ENCODE assay signal across 24 mouse cellular contexts in genomic region chrX:70466897-70467296, GRCm38 (mm10).
"Had no signal": no experiment of that assay in that cellular context is flagged by ENCODE, and none has a peak within 500 bp of the region (broad histone marks: within the 10 kb centered on the region; RNA-seq: fewer than 3 reads in every experiment).

No protein-coding gene starts in this region.

- H3K9ac ChIP-seq: heart, embryonic 12.5 days; hindbrain, embryonic 12.5 days; hindbrain, embryonic 14.5 days; limb, embryonic 12.5 days; liver, embryonic 14.5 days had no signal

- DNase-seq: gastrocnemius, adult 2 months; gastrocnemius, postnatal 10 days; gastrocnemius, postnatal 25 days; heart, adult 18-20 months; heart, postnatal 10 days; heart, postnatal 4 days; kidney, adult 18-20 months; kidney, adult 8-10 months; kidney, postnatal 10 days; kidney, postnatal 25 days; kidney, postnatal 4 days had no signal

- H3K27me3 ChIP-seq: heart, embryonic 12.5 days; hindbrain, embryonic 12.5 days; limb, embryonic 12.5 days had no signal

- ATAC-seq: hindbrain, embryonic 16.5 days; inflammation-experienced regulatory T-cells, adult 6 months; intestine, postnatal 0 days had no signal

- H3K4me2 ChIP-seq: heart, embryonic 12.5 days; hindbrain, embryonic 12.5 days; hindbrain, embryonic 14.5 days; limb, embryonic 12.5 days had no signal

- H3K4me1 ChIP-seq: heart, embryonic 10.5 days; heart, embryonic 12.5 days; hindbrain, embryonic 10.5 days; hindbrain, embryonic 12.5 days; limb, embryonic 10.5 days; limb, embryonic 12.5 days had no signal

- H3K9me3 ChIP-seq: heart, embryonic 10.5 days; heart, embryonic 12.5 days; hindbrain, embryonic 10.5 days; hindbrain, embryonic 12.5 days; limb, embryonic 10.5 days; limb, embryonic 12.5 days had no signal

- H3K4me3 ChIP-seq: gastrocnemius, adult 2 months; heart, embryonic 10.5 days; heart, embryonic 12.5 days; hindbrain, embryonic 10.5 days; hindbrain, embryonic 12.5 days; layer of hippocampus, adult 2 months; left cerebral cortex, adult 2 months; limb, embryonic 10.5 days; limb, embryonic 12.5 days had no signal

- H3K27ac ChIP-seq: gastrocnemius, adult 2 months; heart, embryonic 10.5 days; hindbrain, embryonic 10.5 days; hindbrain, embryonic 12.5 days; hindbrain, embryonic 14.5 days; layer of hippocampus, adult 2 months; left cerebral cortex, adult 2 months; limb, embryonic 10.5 days; limb, embryonic 12.5 days; liver, embryonic 14.5 days had no signal

- H3K36me3 ChIP-seq: heart, embryonic 10.5 days had no signal
